Mouse (Mus musculus) macrophage (primary cell): ENCODE results near the gene 4930564D02Rik. TPM values are rescaled to one million over a fixed set of nuclear protein-coding genes. Genes with fewer than 3 reads are reported as not detected.

Experiments
- H3K27ac ChIP-seq: fragments of 350-480 bp; formaldehyde crosslinking; 2 replicates; pipeline ENCODE4 v1.9.0; 2021
- H3K36me3 ChIP-seq: fragments of 350-480 bp; formaldehyde crosslinking; 2 replicates; pipeline ENCODE4 v1.9.0; 2021; ENCODE audit errors: inconsistent target
- H3K4me3 ChIP-seq: fragments of 350-480 bp; formaldehyde crosslinking; 2 replicates; pipeline ENCODE4 v1.9.0; 2021; ENCODE audit errors: inconsistent target
- H3K79me2 ChIP-seq: fragments of 350-480 bp; formaldehyde crosslinking; 2 replicates; pipeline ENCODE4 v1.9.0; 2021; ENCODE audit errors: inconsistent target
- WGBS: methylation state at CpG from one replicate; pipeline ENCODE4 v1.1.7; 2026; ENCODE audit warnings: inconsistent platforms; ENCODE audit not compliant: missing documents; 5-methylcytosine and 5-hydroxymethylcytosine counted together
- polyA plus RNA-seq: library from polyadenylated mRNA; stranded (reverse); fragments of 250-400 nt; gene quantifications from 3 replicates; pipeline ENCODE4 v1.2.4, GENCODE M21; 2018; ENCODE audit warnings: inconsistent platforms
- total RNA-seq, 78 experiments: library from RNA; depleted of rRNA; stranded (reverse); fragments of 250-400 nt; gene quantifications; 1 replicate in 9 of 78; 2 replicates in 24 of 78; 3 replicates in 43 of 78; 4 replicates in 2 of 78; pipeline ENCODE4 v1.2.4; 2018; ENCODE audit warnings: inconsistent platforms in 56 of 78

The 4930564D02Rik gene
- total RNA-seq (2018; cell fraction: chromatin; rRNA removed): not detected
- not detected for total RNA-seq (2018; cell fraction: cytosol; rRNA removed)
- under 1 TPM in 1 of 26 experiments, not detected in 25; 0.97 TPM for total RNA-seq (2018; cell fraction: nucleus; rRNA removed)
- not detected in 3 replicates for polyA plus RNA-seq

DNA sequence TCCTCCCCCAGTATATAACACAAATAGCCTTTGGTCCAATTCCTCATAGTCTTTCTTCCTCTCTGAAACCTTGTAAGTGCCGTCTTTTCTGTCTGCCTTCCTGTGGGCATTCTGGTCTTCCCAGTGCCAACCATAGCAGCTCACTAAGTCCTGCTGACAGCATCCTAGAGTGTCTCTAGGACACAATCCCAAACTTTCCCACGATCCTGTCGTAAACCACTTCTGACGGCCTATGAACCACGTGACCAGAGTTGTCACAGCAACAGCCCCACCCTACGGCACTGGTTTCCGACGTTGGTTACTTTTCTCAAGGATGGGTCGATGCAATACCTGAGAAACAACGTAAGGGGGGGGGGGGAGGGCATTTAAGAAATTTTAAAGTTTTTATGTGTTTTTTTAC, at the start of gene 4930564D02Rik:
4930564D02Rik (plus strand) TSS at position 301 of the 400 bp plus-strand sequence.
- H3K79me2 ChIP-seq: no peaks in the 10 kb centered on the region
- no peak within 1 kb of the TSS for H3K27ac ChIP-seq
- WGBS: 82% methylated on average over 10 of the region's 10 CpGs
- no peak within 1 kb of the TSS for H3K4me3 ChIP-seq
- no peaks in the 10 kb centered on the region for H3K36me3 ChIP-seq

DNA sequence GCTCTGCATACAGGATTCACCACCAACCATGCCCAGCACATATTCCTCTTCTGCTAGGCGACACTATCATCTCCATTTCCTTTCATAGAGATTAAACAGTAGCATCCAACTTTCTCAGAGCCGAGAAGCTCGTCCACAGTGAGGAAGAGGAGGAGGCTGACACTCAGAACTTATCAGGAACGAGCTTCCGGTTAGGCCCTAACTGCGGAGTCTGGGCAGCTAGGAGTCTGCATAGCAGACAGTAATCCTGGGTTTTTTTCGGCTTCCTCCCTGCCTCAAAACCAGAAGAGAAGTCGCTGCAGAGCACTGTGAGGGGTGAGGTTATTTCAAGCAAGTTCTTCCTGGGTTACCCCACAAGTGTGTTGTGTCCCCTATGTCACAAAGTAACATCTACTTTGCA, 49.3 kb upstream of the 4930564D02Rik start:
- WGBS: 92% methylated on average over 8 of the region's 8 CpGs
- Histone ChIP-seq H3K36me3 (peaks cover 21% of the 10 kb centered on the region; the same call in 1 of the 2 replicates), H3K27ac (no peak overlapping the region), H3K4me3 (no peak overlapping the region), H3K79me2 (peaks cover 100% of the 10 kb centered on the region)

DNA sequence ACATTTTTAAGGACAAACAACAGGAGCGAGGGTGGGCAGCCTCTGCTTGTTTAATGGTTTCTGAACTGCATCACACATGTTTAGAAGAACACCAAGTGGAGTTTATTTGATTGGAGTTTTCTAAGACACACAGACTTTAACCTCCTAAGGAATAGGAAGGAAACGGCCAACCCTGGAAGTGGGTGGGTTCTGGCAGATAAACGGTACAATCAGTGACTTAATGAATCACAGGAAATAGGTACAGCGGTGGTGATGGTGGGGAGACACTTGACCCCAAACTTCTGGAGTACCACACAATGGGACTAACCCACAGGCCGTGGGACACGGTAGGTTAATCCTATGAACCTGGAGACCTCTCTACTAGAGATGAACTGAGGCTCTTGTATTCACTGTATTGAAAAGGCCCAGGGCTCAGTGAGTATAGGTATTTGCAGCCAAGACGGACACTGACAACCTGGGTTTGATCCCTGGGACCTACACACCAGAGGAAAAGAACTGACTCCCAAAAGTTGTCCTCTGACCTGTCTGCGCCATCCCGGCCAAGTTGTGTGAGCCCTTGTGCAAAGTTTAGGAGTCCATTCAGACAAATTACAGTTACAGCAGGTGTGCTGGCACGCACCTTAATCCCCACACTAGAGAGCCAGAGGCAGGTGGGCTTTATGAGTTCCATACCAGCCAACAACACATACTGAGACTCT, 48.4 kb upstream of the 4930564D02Rik start:
- no peak overlapping the region for H3K4me3 ChIP-seq
- H3K27ac ChIP-seq: no peak overlapping the region; the same call in 1 of the 2 replicates
- 58% methylated on average over 10 of the region's 10 CpGs for WGBS
- peaks cover 97% of the 10 kb centered on the region for H3K79me2 ChIP-seq
- H3K36me3 ChIP-seq: peaks cover 13% of the 10 kb centered on the region; the same call in 1 of the 2 replicates

DNA sequence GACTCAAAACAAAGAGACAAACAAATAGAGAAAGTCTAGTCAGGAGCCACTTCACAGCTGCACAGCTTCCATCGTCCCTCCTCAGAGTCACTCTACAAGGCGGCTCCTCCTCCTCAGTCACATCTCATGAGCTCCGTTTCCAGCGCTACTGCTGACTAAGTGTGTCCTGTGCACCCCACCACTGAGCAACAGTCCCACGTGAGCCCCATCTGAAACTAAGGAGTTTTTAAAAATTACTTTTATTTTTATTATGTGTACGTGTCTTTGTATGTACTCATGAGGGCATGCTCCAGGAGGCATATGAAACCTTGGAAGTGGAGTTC, 47.9 kb upstream of the 4930564D02Rik start:
- peaks cover 92% of the 10 kb centered on the region for H3K79me2 ChIP-seq
- 96% methylated on average over 6 of the region's 6 CpGs for WGBS
- H3K36me3 ChIP-seq: peaks cover 8% of the 10 kb centered on the region; the same call in 1 of the 2 replicates
- H3K4me3 ChIP-seq: no peak overlapping the region
- H3K27ac ChIP-seq: no peak overlapping the region; the same call in 1 of the 2 replicates

DNA sequence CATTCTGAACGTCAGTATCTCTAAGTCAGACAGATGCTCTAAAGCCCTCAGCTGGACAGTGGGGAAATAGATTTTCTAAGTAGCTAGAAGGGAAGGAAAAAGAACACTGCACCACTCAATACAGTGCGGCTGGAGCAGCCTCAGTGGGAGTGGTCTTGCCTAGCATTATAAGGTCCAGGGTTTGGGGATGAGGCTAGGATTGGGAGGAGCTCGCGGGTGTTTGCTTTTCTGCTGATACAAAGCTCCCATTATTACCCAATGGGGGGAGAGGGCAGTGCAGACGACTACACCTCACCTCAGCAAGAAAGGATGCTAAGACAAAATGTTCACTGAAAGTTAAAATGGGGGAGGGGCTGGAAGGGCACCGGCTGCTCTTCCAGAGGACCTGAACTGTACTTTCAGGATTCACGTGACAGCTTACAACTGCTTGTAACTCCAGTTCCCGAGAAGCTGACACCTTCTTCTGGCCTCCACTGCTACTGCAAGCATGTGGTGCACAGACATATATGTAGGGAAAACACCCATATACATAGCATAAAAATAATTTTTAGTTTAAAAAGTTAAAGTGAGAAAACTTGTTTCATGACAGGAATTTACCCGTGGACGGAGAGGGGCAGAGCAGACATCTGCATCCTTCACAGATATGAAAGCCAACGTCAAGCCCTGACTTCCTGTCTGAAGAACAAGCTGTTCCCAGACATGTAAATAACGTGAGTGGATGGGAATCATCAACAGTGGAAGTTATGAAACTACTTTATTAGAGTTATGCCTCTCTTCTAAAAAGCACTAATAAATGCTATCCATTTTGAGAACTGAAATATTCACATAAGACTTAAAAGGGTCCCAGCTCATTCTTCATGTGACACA, 46.6 kb upstream of the 4930564D02Rik start:
- H3K36me3 ChIP-seq: peaks cover 6% of the 10 kb centered on the region; the same call in 1 of the 2 replicates
- H3K79me2 ChIP-seq: peaks cover 92% of the 10 kb centered on the region
- 33% methylated on average over 12 of the region's 12 CpGs for WGBS
- H3K4me3 ChIP-seq: no peak overlapping the region
- H3K27ac ChIP-seq: peak overlapping the region; percentile 21

DNA sequence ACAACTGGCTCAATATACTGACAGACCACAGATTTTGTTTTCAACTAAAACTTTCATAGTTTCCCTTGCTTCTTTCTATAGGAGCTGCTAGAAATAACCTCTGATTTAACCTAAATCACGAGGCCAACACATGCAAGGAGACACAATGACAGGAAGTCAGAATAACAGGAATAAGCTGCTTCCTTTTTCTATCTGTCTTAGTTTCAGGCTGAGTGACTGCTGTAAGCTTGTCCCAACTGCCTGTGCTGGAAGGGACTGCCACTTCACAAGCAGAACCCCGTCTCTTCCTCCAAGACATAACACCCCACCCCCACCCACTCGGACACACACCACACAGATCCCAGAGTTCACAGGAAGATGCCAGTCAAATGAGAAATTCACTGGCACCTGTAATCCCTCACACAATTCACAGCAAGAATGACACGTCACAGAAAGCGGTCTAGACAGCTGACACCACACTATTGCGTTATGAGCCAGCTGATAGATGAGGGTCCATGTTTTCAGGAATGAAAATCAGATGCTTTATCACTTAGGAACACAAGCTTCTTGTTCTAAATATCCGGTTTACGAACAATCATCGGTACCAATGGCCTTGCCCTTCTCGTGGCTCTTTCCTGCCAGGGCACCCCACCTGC, 43.2 kb upstream of the 4930564D02Rik start:
- H3K4me3 ChIP-seq: no peak overlapping the region
- H3K79me2 ChIP-seq: peaks cover 91% of the 10 kb centered on the region
- H3K36me3 ChIP-seq: peaks cover 22% of the 10 kb centered on the region
- 34% methylated on average over 9 of the region's 10 CpGs for WGBS
- peak overlapping the region; percentile 100 for H3K27ac ChIP-seq

DNA sequence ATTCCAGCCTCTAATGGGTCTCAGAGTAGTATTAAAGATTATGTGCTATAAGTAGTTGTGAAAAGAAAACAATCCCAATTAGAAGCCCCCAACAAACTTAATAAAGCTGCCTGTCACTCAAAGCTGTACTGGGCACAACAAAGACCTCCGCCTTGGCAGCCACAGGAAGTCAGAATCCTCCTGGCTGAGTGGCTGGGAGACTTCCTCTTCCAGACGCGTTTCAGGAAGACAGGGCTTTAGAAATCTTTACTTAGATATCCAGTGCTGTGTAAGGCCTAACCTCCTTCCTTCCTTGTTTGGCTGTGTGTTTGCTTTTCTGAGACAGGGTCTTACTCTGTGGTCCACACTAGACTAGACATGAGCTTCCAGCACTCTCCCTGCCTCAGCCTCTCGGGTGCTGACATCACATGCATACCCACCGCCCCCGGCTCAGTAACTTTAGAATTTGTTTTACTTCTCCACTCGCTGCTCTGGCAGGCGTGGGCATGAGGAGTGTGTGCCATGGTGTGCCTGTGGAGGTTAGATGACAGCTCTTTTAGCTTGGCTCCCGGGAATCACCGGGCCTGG, 30.3 kb upstream of the 4930564D02Rik start:
- Histone ChIP-seq H3K79me2 (peaks cover 95% of the 10 kb centered on the region), H3K36me3 (peaks cover 58% of the 10 kb centered on the region), H3K4me3 (no peak overlapping the region), H3K27ac (peak overlapping the region; percentile 87)
- 35% methylated on average over 10 of the region's 10 CpGs for WGBS

DNA sequence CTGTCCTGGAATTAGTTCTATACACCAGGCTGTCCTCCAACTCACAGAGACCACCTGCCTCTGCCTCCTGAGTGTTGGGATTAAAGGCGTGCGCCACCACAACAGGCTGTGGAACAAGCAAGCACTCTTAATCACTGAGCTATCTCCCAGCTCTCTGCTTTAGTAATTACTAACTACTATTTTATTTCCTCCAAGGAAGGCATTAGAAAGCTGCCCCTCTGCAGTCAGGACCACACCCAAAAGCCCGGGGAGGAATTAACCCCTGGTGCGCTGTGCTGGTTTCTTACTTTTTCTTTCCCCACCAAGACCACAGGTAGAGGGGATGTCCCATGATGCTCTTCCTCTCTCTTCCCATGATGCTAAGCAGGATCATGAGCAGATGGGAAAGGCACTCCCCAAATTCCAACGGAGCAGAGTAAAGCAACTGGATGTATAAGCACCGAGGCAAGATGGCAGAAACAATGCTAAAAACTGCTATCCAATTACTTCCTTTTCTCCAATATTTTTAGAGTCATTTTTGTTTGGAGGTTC, 29.3 kb upstream of the 4930564D02Rik start:
- Histone ChIP-seq H3K79me2 (peaks cover 95% of the 10 kb centered on the region), H3K27ac (peak overlapping the region; percentile 87), H3K36me3 (peaks cover 49% of the 10 kb centered on the region), H3K4me3 (no peak overlapping the region)
- 82% methylated on average over 6 of the region's 6 CpGs for WGBS

DNA sequence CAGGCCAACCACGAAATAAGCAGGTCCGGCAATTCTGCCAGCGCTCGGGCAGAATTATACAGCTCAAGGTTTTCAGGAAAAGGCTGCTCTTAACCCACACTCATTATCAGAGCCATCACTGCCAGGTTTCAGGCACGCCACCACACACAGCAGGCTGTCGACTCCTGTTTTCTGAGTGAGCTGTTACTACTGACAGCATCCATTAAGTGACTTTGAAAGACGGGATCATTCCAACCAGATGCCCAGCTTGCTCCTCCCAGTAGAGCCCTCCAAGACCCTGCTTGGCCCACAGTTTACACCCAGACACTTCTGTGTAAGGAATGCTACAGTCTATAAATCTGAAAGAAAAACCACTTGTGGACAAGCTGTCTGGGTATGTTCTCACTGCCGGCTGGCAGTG, 26.6 kb upstream of the 4930564D02Rik start:
- H3K36me3 ChIP-seq: peaks cover 22% of the 10 kb centered on the region
- H3K79me2 ChIP-seq: peaks cover 95% of the 10 kb centered on the region
- 66% methylated on average over 8 of the region's 8 CpGs for WGBS
- no peak overlapping the region for H3K4me3 ChIP-seq
- no peak overlapping the region for H3K27ac ChIP-seq

DNA sequence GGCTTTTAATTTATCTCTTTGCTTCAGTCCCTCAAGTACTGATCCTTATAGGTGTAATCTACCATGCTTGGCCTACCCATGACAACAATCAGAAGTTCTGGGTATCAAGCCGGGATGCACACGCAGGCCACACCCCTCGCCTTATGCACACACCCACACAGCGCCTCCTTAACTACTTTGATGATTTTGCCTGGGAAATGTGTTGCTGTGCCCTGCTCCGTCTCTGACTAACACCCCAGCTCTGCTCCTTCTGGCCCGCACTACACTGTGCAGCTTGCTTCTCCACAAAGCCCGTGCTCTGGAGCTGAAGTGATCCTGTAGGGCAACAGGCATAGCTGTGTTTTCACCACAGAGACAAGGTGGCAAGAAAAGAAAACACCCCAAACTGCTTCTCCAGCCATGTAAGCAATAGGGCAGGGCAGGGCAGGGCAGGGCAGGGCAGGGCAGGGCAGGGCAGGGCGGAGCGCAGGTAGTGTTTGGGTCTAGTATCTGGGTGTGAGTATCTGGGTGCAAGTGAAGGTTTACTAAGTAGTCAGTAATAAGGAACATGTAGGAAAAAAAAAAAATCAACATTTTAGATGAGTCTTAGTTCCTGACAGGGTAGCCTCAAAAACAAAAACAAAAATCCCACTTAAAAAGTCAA, 25.5 kb upstream of the 4930564D02Rik start:
- no peak overlapping the region for H3K27ac ChIP-seq
- WGBS: 95% methylated on average over 9 of the region's 9 CpGs
- peaks cover 95% of the 10 kb centered on the region for H3K79me2 ChIP-seq
- peaks cover 13% of the 10 kb centered on the region; the same call in 1 of the 2 replicates for H3K36me3 ChIP-seq
- H3K4me3 ChIP-seq: no peak overlapping the region

DNA sequence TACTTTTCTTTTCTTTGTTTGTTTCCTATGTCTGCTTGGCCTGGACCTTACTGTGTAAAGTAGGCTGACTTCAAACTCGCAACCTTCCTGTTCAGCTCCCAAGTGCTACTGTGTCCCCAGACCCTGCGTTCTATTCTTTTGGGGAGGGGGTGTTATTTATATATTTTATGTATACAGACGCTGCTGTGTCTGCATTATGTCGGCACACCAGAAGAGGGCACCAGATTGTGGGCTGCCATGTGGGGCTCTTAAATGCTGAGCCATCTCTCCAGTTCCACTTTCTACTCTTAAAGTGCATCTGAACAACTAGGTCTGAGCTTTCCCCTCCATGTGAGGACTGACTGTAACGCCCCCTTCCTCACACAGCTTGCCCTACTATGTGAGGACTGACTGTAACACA, 22.9 kb upstream of the 4930564D02Rik start:
- Histone ChIP-seq H3K4me3 (no peak overlapping the region), H3K79me2 (peaks cover 89% of the 10 kb centered on the region), H3K36me3 (no peaks in the 10 kb centered on the region), H3K27ac (peak overlapping the region; percentile 100)
- 97% methylated on average over 4 of the region's 5 CpGs for WGBS

DNA sequence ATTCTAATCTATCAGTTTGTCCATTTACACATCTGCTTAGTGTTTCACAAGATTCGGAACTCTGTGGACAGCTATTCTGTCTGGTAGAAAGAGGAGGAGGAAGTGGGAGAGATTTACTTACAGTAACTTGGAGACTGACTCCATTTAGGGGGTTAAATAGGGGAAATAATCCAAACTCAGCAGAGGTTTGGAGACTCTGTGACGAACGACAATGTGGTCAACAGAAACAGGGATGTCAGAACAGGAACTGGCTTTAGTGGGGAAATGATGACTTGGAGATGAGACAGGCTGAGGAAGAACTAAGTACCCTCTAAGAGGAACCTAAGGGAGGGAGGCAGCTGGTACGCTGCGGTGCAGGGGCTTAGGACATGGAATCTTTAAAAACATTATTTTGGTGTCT, 19.8 kb upstream of the 4930564D02Rik start:
- Histone ChIP-seq H3K36me3 (no peaks in the 10 kb centered on the region), H3K27ac (peak overlapping the region; percentile 100), H3K79me2 (peaks cover 89% of the 10 kb centered on the region), H3K4me3 (peak overlapping the region; percentile 15)
- 0% methylated on average over 5 of the region's 5 CpGs for WGBS

DNA sequence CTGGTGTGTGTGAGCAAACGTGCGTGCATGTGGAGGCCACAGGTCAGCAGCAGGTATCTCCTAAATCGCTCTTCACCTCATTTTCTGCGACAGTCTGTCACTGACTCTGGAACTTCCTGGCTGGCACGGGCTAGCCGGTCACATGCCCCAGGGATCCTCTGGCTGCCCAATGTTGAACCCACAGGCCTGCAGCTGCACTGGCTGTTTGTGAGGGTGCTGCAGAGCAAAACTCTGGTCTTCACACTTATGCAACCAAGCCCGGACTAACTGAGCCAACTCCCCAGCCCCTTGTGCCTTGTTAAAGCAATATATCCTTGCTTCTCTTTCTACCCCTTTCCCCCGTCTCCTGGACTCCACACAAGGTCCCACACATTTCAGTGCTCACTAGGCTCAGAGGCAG, 19.0 kb upstream of the 4930564D02Rik start:
- H3K27ac ChIP-seq: peak overlapping the region; percentile 100
- H3K4me3 ChIP-seq: peak overlapping the region; percentile 11; the same call in 1 of the 2 replicates
- 9% methylated on average over 8 of the region's 8 CpGs for WGBS
- H3K36me3 ChIP-seq: no peaks in the 10 kb centered on the region
- H3K79me2 ChIP-seq: peaks cover 89% of the 10 kb centered on the region
